Mouse (Mus musculus): ENCODE data around the gene Dalrd3. TPM values are rescaled to one million over a fixed set of nuclear protein-coding genes. Genes with fewer than 3 reads are reported as not detected.

The Dalrd3 gene
- total and polyA plus RNA-seq, 3 experiments = 85.8 to 126 TPM; not detected in 1

DNA sequence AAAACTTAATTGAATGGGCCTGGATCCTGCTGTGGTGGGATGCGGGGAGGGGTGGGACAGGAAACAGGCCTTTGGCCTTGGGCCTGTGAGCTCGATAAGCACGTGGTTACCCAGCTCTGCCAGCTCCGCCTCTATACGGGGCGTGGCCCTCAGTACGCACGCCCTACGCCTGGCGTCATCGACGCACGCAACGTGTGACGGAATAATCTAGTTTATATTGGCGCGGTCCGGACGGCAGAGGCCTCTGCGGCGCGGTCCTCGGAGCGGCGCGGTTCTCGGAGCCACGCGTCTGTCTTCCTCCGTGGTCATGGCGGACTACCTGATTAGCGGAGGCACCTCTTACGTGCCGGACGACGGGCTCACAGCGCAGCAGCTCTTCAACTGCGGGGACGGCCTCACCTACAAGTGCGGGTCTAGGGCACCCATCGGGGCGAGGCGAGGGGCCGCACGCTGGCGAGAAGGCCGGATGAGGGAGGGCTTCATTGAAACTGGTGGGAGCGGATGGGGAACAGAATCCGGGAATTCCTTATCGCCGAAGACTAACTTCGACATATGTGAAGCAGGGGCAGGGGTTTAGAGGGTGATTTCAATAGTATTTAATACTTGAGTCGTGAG lies 9.4 kb upstream of the Dalrd3 start, which contains the start of gene Impdh2 (continued):
- peak; percentile 98 for TF ChIP-seq MXI1 (IDR thresholded peaks at IDR 0.05; ENCODE audit: low read depth, low read length)
- TF ChIP-seq NELFE (IDR thresholded peaks at IDR 0.05; ENCODE audit: low read depth, low read length) = peak; percentile 93
- TF ChIP-seq CHD2 (IDR thresholded peaks at IDR 0.05; ENCODE audit: low read length) = no peak
- peak; percentile 44; the same call in 1 of the 2 replicates for TF ChIP-seq GATA1 (IDR thresholded peaks at IDR 0.05; ENCODE audit: low read depth, low read length)

DNA sequence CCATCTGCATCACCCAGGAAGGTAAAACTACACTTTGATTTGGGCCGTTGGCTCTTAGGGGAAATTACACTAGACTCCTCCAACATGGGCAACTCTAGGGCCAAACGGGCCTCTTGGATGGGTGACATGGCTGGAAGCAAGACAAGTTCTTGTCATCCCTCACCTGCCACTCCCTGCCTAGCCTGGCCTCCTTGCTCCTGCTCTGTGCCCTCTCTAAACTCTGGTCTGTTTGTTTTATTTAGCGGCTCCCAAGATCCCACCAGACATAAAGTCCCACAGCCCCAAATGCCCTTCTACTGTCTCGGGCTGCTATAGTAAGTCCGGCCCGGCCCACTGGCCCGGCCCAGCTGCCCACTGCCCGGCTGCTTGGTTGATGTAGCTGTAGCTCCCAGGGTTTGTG lies 6.0 kb upstream of the Dalrd3 start:
- DNase-seq (ENCODE audit: low read depth, low spot score) = no peak

DNA sequence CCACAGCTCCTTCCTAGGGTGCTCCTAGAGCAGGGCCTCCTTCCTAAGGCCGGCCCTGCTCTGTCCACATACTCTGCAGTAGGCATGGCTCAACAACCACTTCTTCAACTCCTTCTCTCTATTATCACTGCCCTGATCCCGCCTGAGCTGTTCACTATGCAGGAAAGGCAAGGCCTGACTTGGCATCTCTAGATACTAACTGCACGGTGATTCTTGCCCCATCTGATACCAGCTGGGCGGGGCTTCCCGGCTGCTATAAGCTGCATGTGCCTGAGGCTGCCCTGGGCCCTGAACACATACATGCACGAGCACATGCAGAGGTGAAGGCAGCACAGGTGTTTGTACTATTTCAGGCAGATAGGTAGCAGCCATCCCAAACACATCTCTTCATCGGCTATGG lies 5.6 kb upstream of the Dalrd3 start:
- no peak for TF ChIP-seq ZNF384 (IDR thresholded peaks at IDR 0.05; ENCODE audit: low read depth, low read length)
- no peak for TF ChIP-seq NELFE (IDR thresholded peaks at IDR 0.05; ENCODE audit: low read depth, low read length)
- peak; percentile 44; the same call in 1 of the 2 replicates for TF ChIP-seq GATA1 (IDR thresholded peaks at IDR 0.05; ENCODE audit: low read depth, low read length)
- TF ChIP-seq MXI1 (IDR thresholded peaks at IDR 0.05; ENCODE audit: low read depth, low read length) = 0 out of 2 replicates have a peak, but pooled peaks have one; percentile 34
- TF ChIP-seq MAX (IDR thresholded peaks at IDR 0.05; ENCODE audit: low read length) = 0 out of 2 replicates have a peak, but pooled peaks have one; percentile 27
- peak; percentile 11; the same call in 1 of the 2 replicates for TF ChIP-seq SMC3 (IDR thresholded peaks at IDR 0.05; ENCODE audit: low read depth, low read length)
- no peak for TF ChIP-seq TAL1 (IDR thresholded peaks at IDR 0.05; ENCODE audit: low read length)
- TF ChIP-seq SIN3A (IDR thresholded peaks at IDR 0.05; ENCODE audit: low read length) = 0 out of 2 replicates have a peak, but pooled peaks have one; percentile 16
- TF ChIP-seq POLR2AphosphoS2 (IDR thresholded peaks at IDR 0.05; ENCODE audit: low read length) = peak; percentile 82
- TF ChIP-seq EP300 (IDR thresholded peaks at IDR 0.05; ENCODE audit: low read depth in 1 of 2, low read length in 2 of 2) = no peak
- Histone ChIP-seq H3K27ac (ENCODE audit: control insufficient read depth, low read depth, low read length) (no peak overlapping the region), H3K79me2 (ENCODE audit: control insufficient read depth, insufficient read depth, low read length, poor library complexity) (peaks cover 38% of the 10 kb centered on the region), H3K4me3 (ENCODE audit: control insufficient read depth in 1 of 2, insufficient read depth in 1 of 2, low read depth in 2 of 2, low read length in 2 of 2) (no peak overlapping the region), H3K9ac (ENCODE audit: control insufficient read depth, low read depth, low read length, poor library complexity, severe bottlenecking) (no peak overlapping the region), H3K4me1 (ENCODE audit: control insufficient read depth in 1 of 2, insufficient read depth in 2 of 2, low read length in 2 of 2) (peaks cover 0 to 42% of the 10 kb centered on the region in 2 experiments; a peak in 3 of 4 replicates), H3K36me3 (ENCODE audit: control insufficient read depth in 1 of 2, insufficient read depth in 2 of 2, low read length in 2 of 2) (peaks cover 7 to 35% of the 10 kb centered on the region in 2 experiments), H3K9me3 (replicated peaks; ENCODE audit: insufficient read depth, low read length) (no peaks in the 10 kb centered on the region), H3K27me3 (ENCODE audit: control insufficient read depth in 1 of 2, insufficient read depth in 2 of 2, low read length in 2 of 2) (no peaks in the 10 kb centered on the region)
- DNase-seq (ENCODE audit: low read depth, low spot score) = peak; percentile 62

More for the DNA sequence above, 6.0 kb upstream of the Dalrd3 start:
- H3K36me3 ChIP-seq (ENCODE audit: control insufficient read depth in 1 of 2, insufficient read depth in 2 of 2, low read length in 2 of 2) = peaks cover 8 to 31% of the 10 kb centered on the region in 2 experiments
- TF ChIP-seq MAFK (IDR thresholded peaks at IDR 0.05; ENCODE audit: borderline replicate concordance, low read depth, low read length) (no peak), KAT2A (conservative IDR thresholded peaks at IDR 0.05; ENCODE audit: low read depth, low read length) (no peak), ZC3H11A (IDR thresholded peaks at IDR 0.05; ENCODE audit: low read depth, low read length) (no peak), MYB (IDR thresholded peaks at IDR 0.05; ENCODE audit: low read depth, low read length) (no peak), ZKSCAN1 (IDR thresholded peaks at IDR 0.05; ENCODE audit: low read depth, low read length) (no peak), NRF1 (IDR thresholded peaks at IDR 0.05; ENCODE audit: insufficient read depth, low read depth, low read length, poor library complexity, severe bottlenecking) (no peak), MEF2A (IDR thresholded peaks at IDR 0.05; ENCODE audit: extremely low read depth, insufficient replicate concordance, low read depth, low read length, poor library complexity, severe bottlenecking) (no peak), RAD21 (IDR thresholded peaks at IDR 0.05; ENCODE audit: low read depth, low read length) (no peak), MXI1 (IDR thresholded peaks at IDR 0.05; ENCODE audit: low read depth, low read length) (no peak), E2F4 (IDR thresholded peaks at IDR 0.05; ENCODE audit: borderline replicate concordance, low read depth, low read length) (no peak), MAX (IDR thresholded peaks at IDR 0.05; ENCODE audit: low read length) (no peak), POLR2AphosphoS5 (IDR thresholded peaks at IDR 0.05; ENCODE audit: borderline replicate concordance, low read depth, low read length) (no peak), CHD1 (IDR thresholded peaks at IDR 0.05; ENCODE audit: low read depth, low read length) (no peak), ZNF384 (IDR thresholded peaks at IDR 0.05; ENCODE audit: low read depth, low read length) (no peak), GABPA (IDR thresholded peaks at IDR 0.05; ENCODE audit: low read depth, low read length) (no peak), TBP (IDR thresholded peaks at IDR 0.05; ENCODE audit: low read depth, low read length) (no peak), USF2 (IDR thresholded peaks at IDR 0.05; ENCODE audit: borderline replicate concordance in 1 of 2, insufficient read depth in 1 of 2, low read depth in 1 of 2, low read length in 2 of 2) (no peak), UBTF (IDR thresholded peaks at IDR 0.05; ENCODE audit: borderline replicate concordance, insufficient read depth, low read depth, low read length) (no peak)
- no peaks in the 10 kb centered on the region for H3K27me3 ChIP-seq (ENCODE audit: control insufficient read depth in 1 of 2, insufficient read depth in 2 of 2, low read length in 2 of 2)
- no peak overlapping the region for H3K27ac ChIP-seq (ENCODE audit: control insufficient read depth, low read depth, low read length)
- H3K79me2 ChIP-seq (ENCODE audit: control insufficient read depth, insufficient read depth, low read length, poor library complexity) = peaks cover 37% of the 10 kb centered on the region
- no peaks in the 10 kb centered on the region for H3K9me3 ChIP-seq (replicated peaks; ENCODE audit: insufficient read depth, low read length)
- H3K4me3 ChIP-seq (ENCODE audit: control insufficient read depth in 1 of 2, insufficient read depth in 1 of 2, low read depth in 2 of 2, low read length in 2 of 2) = no peak overlapping the region
- no peak overlapping the region for H3K9ac ChIP-seq (ENCODE audit: control insufficient read depth, low read depth, low read length, poor library complexity, severe bottlenecking)
- H3K4me1 ChIP-seq (ENCODE audit: control insufficient read depth in 1 of 2, insufficient read depth in 2 of 2, low read length in 2 of 2) = peaks cover 0 to 38% of the 10 kb centered on the region in 2 experiments; a peak in 3 of 4 replicates
